Mouse (Mus musculus): ENCODE measurements around the gene AW146154. TPM values are rescaled to one million over a fixed set of nuclear protein-coding genes. Genes with fewer than 3 reads are reported as not detected.

AW146154 gene
- polyA plus RNA-seq (2017; shearing (Covaris generic)) = 18.2 TPM

DNA sequence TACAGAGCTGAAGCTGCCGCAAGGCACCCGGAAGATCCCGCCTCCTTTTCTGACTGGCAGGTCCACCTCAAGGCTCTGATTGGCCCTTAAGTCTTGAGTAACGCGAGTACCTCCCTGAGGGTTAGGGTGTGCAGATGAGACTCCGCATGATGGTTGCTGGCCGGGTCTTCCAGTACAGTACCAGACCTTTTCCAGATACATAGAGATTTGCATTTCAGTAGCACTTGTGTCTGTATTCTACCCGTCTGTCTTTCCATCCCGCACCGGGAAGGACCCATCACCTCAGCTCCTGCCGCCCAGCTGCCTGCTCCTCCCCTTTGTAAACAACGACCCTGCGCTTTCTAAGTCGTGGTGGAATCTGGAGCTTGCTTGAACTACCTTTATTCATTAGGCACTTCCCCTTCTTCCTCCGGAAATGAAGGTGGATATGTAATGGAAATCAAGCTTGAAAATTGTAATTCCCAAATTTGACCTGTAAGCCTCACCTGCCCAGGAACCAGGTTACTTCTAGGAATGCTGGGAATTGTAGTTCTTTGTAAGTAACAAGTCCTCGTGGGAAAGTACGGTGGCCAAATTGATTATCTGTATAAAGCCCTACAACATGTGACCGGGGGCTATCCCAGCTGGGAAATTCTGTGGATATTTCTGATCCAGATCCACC lies at the start of gene AW146154, which contains the start of gene Gm20449:
AW146154 (minus strand) TSS at position 502 of the 661 bp plus-strand sequence.
Gm20449 (minus strand) TSS at position 29 of the 661 bp plus-strand sequence.

GRCm38 (mm10) chr7:41448596-41448995 lies 51.1 kb downstream of the AW146154 start, which contains the start of gene Vmn2r57:
Gene Vmn2r57, minus strand, starts transcription at chr7:41448696.

Other genes with a start within 250 kb of the AW146154 start
- 48.4 TPM for gene AI987944, start 106.5 kb downstream of the AW146154 start, polyA plus RNA-seq (2017; shearing (Covaris generic))
- 0.10 TPM for gene Vmn2r57, start 51.2 kb downstream of the AW146154 start, polyA plus RNA-seq (2017; shearing (Covaris generic))
- not detected for gene Gm20449, start 473 bp downstream of the AW146154 start, polyA plus RNA-seq (2017; shearing (Covaris generic))
- 0.29 TPM for gene Gm6871, start 73.8 kb upstream of the AW146154 start, polyA plus RNA-seq (2017; shearing (Covaris generic))
- 35.4 TPM for gene 2610021A01Rik, start 99.3 kb upstream of the AW146154 start, polyA plus RNA-seq (2017; shearing (Covaris generic))
- 11.4 TPM for gene Zfp788, start 133.3 kb upstream of the AW146154 start, polyA plus RNA-seq (2017; shearing (Covaris generic))